Mouse (Mus musculus) bone marrow macrophage, adult 2 months (primary cell): ENCODE results near the gene Ints12. TPM values are rescaled to one million over a fixed set of nuclear protein-coding genes. Genes with fewer than 3 reads are reported as not detected.

Source experiments
- H3K27ac ChIP-seq: 2 replicates; pipeline ENCODE4 v1.5.1; 2012; ENCODE audit warnings: low read depth, low read length; ENCODE audit not compliant: insufficient read depth
- H3K4me1 ChIP-seq: 2 replicates; pipeline ENCODE4 v1.6.1; 2012; ENCODE audit warnings: low read length; ENCODE audit not compliant: control insufficient read depth, insufficient read depth
- H3K4me3 ChIP-seq: 2 replicates; pipeline ENCODE4 v1.5.1; 2012; ENCODE audit warnings: mild to moderate bottlenecking, low read length, moderate library complexity; ENCODE audit not compliant: insufficient read depth
- CTCF ChIP-seq: IDR thresholded peaks from 2 replicates; pipeline ENCODE4 v1.5.1; 2012; ENCODE audit warnings: low read depth, mild to moderate bottlenecking, low read length, moderate library complexity
- POLR2A ChIP-seq: IDR thresholded peaks from 2 replicates; pipeline ENCODE4 v1.6.1; 2012; ENCODE audit warnings: mild to moderate bottlenecking, low read depth, low read length, borderline replicate concordance
- polyA plus RNA-seq: library from polyadenylated mRNA; stranded (reverse); fragments of >200 nt; gene quantifications from 2 replicates; pipeline ENCODE4 v1.2.4, GENCODE M21; 2012; ENCODE audit not compliant: missing spikeins, insufficient read depth, insufficient read length

Ints12 gene
- polyA plus RNA-seq = 32.5 and 38.8 TPM in 2 replicates

DNA sequence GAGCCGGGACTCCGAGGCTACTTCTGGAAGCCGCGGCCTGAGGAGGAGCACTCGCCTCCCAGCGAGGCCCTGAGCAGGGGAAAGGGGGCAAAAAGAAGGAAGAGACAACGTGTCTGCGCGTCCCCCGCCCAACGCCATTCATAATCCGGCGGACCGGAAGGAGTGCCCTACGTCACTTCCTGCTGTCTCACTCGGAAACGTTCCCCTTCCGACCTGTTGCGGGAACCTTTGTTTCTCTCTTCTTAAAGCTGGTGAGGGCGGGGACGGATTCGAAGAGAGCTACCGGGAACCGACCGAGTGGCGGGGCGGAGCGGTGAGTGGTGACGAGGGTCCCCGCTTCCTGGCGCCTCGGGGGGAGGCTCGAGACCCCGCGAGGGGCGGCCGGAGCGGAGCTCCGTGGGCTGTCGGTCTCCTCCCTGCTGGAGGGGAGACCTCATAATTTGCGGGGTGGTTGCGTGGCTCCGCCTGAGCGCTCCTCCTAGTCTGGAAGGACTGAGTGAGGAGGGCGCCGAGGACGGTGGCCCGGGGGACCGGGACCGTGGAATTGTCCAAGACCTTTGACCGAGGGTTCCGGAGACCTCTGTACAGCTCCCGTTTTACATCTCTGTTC, at the start of gene Ints12, which contains the start of gene Gstcd:
Gene Ints12, plus strand, starts transcription at position 177 of the 610 bp plus-strand sequence.
Gene Gstcd, minus strand, starts transcription at position 370 of the 610 bp plus-strand sequence.
- H3K27ac ChIP-seq = peak within 1 kb of the TSS; percentile 97
- no peak for TF ChIP-seq CTCF
- H3K4me3 ChIP-seq = peak within 1 kb of the TSS; percentile 94

DNA sequence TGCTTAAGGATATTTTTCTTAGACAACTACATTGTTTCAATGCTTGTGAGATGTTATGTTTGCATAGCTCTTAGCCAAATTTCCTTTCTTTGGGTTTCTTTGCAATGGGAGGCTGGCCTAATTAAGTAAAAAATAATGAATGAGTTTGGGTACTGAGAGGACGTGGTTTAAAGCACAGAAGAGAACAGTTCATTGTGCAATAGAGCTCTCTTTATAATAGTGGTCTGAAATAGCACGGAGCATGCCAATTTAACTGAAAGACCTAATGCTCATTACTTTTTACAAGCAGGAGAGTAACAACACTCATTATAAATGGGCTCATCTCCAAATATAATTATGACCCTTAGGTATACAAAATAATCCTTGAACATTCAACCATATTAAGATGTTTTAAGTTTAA, 39.6 kb upstream of the Ints12 start:
- no peaks in the 10 kb centered on the region for H3K4me1 ChIP-seq
- no peak overlapping the region for H3K4me3 ChIP-seq
- no peak for TF ChIP-seq CTCF
- TF ChIP-seq POLR2A = no peak
- no peak overlapping the region for H3K27ac ChIP-seq

More for the DNA sequence above, at the start of gene Ints12, which contains the start of gene Gstcd:
- peaks cover 12% of the 10 kb centered on the region for H3K4me1 ChIP-seq

DNA sequence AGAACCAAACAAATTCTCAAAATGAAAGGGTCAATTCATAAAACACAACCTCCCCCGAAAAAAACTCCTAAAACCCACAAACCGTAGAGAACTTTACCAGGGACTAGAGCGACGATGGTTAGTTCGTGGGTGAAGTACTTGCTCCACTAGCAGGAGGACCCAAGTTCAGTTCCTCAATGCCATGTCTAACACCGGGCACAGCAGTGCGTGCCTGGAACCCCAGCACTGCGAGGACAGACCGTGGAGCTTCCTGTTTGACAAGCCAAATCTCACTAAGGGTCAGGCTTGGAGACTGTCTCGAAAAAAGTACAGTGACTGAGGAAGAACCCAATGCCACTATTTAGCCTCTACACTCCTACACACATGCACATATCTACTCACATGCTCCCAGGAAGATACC, 16.1 kb upstream of the Ints12 start:
- Histone ChIP-seq H3K4me3 (no peak overlapping the region), H3K4me1 (peaks cover 3% of the 10 kb centered on the region; the same call in 1 of the 2 replicates), H3K27ac (no peak overlapping the region)
- TF ChIP-seq CTCF (no peak), POLR2A (no peak)

DNA sequence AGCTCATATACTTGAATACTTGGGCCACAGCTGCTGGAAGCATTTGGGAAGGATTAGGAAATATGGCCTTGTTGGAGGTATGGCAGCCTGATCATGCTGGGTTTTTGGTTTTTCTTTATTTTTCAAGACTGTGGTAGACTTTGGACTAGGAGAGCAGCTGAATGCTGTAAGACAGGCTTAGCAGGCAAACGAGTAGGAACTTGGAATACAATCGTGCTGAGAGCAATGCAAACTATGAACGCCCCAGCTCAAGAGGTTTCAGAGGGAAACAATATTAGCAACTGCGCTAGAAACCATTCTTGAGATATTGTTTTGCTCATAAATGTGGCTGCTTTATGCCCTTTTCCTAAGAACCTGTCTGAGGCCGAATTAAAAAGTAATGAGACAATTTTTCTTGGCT, 8.9 kb upstream of the Ints12 start:
- TF ChIP-seq CTCF = no peak
- TF ChIP-seq POLR2A = no peak
- H3K4me3 ChIP-seq = no peak overlapping the region
- H3K27ac ChIP-seq = no peak overlapping the region
- H3K4me1 ChIP-seq = no peaks in the 10 kb centered on the region; the same call in 1 of the 2 replicates

DNA sequence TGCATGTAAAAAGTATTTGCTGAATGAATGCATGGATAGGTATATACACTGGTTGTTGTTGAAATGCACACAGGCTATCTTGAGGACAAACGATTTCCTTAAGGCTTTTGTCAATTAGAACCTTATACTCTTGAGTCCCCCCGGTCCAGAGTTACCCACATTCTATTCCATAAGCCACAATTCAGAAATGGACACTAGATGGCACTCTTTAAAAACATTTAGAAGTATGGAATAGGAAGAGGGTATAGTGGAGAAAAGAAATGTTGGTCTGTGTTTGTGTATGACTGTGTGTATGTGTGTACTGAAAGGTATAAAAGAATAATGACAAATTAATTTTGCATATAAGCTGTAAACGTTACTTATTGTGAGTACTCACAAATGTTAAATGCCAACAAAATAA, 5.8 kb upstream of the Ints12 start:
- TF ChIP-seq POLR2A = no peak
- no peak for TF ChIP-seq CTCF
- H3K4me1 ChIP-seq = no peaks in the 10 kb centered on the region
- no peak overlapping the region for H3K27ac ChIP-seq
- no peak overlapping the region for H3K4me3 ChIP-seq

DNA sequence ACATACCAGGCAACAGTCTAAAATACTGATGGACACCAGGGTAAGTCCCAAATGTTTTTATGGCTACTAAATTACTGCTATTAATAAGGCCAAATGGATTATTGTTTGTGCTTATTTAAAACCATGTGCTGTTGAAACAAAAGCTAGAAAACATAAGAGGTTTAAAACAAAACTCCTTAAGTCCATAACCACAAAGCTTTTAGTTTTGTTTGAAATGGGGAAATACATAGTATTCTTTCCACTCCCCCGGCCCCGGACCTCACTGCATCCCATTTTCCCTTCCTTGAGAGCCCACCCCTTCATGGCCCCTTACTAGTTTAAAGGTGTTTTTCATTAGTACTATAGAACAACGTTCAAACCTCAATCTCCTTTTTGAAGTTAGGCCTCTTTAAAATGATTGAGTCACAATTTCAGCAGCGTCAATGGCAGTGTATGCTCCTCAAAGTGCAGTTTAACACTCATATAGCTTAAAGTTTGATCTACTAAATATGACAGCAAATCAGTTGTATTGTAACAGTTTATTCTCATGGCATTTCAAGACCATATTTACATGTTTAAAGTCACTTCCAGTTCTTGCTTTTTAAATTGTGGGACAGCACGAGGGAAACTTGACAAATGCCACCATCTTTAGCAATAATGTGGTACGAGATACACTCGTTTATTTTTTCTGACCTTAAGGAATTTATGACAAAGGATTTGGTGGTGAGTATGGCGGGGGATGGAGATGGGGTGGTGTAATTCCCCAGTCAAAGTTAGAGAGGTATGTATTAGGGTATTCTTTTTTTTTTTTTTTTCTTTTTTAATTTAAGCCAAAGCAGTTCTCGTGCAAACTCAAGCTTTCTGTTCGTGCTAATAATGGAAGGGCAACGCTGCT, 1.2 kb upstream of the Ints12 start:
- Histone ChIP-seq H3K4me3 (peak overlapping the region; percentile 94), H3K4me1 (peaks cover 12% of the 10 kb centered on the region), H3K27ac (peak overlapping the region; percentile 79)
- TF ChIP-seq POLR2A (no peak), CTCF (no peak)

DNA sequence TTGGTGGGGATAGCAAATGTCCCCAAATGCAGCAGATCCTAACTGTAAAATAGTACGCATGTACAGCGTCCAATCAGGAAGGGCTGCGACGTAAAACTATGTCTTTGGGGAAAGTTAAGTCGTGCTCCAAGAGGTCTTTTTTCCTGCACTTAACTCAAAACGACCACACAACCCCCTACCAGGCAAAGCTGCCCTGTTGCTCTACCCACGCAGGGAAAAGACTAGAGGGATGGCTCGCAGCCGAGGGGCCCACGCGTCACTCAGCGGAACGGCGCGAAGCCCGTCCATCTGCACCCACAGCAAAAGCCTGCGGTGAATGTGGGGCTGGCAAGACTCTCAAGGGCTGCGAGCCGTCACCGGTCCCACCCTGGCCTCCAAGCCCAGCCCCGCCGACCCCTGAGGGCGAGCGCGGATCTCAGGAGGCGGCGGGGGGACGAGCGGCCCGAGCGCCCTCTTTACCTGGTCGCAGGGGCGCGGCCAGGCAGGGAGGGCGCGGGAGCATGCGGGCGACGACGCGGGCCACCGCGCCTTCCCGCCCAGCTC, 448 bp upstream of the Ints12 start:
- Histone ChIP-seq H3K4me1 (peaks cover 12% of the 10 kb centered on the region), H3K27ac (peak overlapping the region; percentile 79), H3K4me3 (peak overlapping the region; percentile 94)
- TF ChIP-seq POLR2A = no peak
- TF ChIP-seq CTCF = no peak

DNA sequence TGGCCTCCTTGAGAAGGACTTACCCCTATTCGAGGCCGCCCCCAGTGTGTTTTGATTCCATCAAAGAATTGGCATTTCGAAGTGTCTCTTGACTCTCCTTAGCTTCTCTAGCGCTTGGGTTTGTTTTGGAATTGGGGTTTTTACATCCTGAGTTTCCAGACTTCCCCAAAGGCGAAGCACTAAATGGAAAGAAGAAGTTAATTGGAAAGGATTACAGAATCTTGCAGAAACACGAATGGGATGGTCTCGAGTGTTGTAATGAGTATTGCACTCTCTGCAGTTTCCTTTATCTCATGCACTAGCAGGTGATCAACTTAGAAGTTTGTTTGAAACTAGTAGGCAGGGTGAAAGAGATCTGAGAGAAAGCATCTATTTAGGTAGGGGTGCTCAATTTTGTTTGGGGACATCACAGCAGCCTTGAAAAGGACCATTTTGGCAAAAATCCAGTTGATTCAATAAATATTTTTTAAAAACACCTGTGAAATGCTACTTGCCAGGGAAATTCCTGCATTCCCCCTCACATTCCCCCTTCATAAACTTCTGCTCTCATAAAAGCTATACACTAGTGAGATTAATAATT, 724 bp downstream of the Ints12 start:
- Histone ChIP-seq H3K27ac (peak overlapping the region; percentile 97), H3K4me1 (peaks cover 12% of the 10 kb centered on the region), H3K4me3 (peak overlapping the region; percentile 94)
- TF ChIP-seq POLR2A (no peak), CTCF (no peak)

DNA sequence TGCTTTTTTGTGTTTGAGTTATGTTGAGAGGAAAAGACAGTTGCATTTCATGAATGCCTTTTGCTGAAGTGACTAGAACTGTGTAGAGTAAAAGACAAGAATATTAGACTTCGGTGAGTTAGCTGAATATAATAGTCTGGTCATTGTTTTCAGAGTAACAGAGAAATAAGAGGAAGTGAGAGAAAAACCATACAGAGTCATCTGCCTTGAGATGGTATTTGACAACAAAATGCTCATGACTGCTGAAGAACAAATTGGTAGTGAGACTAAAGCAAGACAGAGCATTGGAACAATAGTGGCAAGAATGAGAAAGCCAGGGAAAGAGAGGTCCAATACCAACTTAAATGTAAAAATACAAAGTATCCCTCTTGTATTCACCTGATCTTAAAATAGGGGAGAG, 1.3 kb downstream of the Ints12 start:
- peak overlapping the region; percentile 97 for H3K27ac ChIP-seq
- H3K4me3 ChIP-seq = peak overlapping the region; percentile 94; the same call in 1 of the 2 replicates
- peaks cover 12% of the 10 kb centered on the region for H3K4me1 ChIP-seq
- TF ChIP-seq CTCF = no peak
- TF ChIP-seq POLR2A = no peak

DNA sequence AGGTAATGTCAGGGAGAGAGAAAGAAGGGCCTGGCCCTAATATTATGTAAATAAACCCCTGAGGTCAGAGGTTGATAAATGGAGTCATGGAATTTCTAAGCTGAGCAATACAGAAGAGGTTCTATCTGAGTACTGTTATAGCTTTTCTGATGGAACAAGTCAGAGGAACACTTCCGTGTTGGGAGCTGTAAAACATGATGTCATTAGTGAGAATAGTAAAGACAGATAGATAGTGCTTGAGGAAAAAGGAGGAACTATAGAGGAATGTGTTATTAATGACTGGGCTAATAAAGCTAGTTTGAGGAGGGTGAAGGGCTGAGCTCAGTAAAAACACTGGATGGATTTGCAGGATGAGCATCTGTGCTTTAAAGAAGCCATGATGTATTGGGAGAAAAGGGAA, 2.7 kb downstream of the Ints12 start:
- H3K4me1 ChIP-seq = peaks cover 12% of the 10 kb centered on the region
- no peak for TF ChIP-seq POLR2A
- TF ChIP-seq CTCF = no peak
- no peak overlapping the region for H3K4me3 ChIP-seq
- peak overlapping the region; percentile 48 for H3K27ac ChIP-seq
